Mouse (Mus musculus): ENCODE results near the gene Bpi.
A peak's percentile ranks its signal among the peaks of the same experiment; 100 is the strongest.

Bpi gene

DNA sequence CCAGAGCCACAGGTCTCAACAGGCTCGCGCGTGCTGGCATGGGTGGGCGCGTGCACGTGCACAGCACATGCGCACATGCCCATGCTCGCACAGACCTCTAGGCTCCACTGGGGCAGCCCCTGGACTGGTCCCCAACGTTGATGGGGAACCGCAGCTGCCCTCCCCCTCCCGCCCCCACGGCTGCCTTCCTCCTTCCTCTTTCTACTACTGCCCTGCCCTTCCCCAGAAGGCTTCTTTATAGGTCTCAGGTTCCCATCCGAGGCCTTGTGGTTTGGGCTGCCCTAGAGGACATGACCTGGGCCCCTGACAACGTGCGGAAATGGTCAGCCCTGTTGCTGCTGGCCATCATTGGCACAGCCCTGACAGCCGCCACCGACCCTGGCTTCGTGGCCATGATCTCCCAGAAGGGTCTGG, at the start of gene Bpi:
TSS of gene Bpi (plus strand) at position 90 of the 414 bp plus-strand sequence.
- DNase-seq (ENCODE audit: inconsistent ontology term) = no peak

DNA sequence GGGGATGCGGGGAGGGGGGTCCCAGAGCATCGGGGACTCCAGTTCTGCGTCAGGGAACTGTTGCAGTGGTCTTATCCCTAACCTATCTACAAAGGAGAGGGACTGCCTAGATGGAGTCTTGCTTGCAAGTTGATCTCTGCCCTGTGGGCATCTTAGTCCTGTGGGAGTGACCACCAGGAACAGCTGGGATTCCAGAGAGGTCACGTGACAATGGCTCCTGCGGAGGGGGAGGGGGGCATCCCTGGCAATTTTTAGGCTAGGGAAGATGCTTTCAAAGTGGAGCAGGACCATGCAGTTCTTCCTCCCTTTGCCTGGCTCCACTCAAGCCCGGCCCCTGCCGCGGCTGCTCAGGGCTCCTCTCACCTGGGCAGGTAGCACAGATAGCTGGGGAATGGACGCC, 48.1 kb upstream of the Bpi start:
- DNase-seq (ENCODE audit: inconsistent ontology term) = no peak

DNA sequence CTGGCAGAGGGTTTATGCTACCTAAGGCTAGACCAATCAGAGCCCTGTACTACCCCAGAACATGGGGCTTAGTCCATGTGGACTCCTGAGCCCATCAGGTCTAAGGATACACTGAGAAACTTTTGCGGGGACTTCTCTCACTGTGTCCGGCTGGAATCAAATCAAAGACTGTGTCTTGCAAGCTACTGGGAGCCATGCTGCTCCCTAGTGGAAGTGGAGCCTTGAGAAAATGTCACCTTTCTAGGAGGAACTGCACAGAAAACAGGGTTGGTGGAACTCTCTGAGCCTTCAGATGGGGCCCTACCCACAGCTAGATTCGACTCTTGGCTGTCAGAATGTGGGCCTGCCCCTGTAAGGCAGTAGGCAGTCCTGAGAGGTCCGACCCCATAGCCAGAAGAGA, 47.4 kb upstream of the Bpi start:
- DNase-seq (ENCODE audit: inconsistent ontology term) = no peak

DNA sequence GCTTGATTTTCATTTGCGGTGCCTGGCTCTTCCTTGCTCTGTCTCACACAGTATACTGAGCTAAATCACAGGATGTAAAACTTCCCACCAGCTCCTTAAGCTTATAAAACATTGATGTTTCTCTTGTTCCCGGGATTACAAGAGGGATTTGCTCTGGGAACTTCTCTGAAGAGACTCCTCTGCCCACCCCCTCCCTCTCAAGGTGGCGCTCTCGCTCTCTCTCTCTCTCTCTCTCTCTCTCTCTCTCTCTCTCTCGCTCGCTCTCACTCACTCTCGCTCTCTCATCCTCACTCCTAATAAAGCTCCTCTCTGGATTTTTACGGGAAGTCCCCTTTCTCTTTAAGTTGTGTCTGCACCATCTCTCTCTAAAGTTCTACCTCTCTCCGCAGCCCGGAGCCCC, 46.9 kb upstream of the Bpi start:
- peak; percentile 42 for DNase-seq (ENCODE audit: inconsistent ontology term)

DNA sequence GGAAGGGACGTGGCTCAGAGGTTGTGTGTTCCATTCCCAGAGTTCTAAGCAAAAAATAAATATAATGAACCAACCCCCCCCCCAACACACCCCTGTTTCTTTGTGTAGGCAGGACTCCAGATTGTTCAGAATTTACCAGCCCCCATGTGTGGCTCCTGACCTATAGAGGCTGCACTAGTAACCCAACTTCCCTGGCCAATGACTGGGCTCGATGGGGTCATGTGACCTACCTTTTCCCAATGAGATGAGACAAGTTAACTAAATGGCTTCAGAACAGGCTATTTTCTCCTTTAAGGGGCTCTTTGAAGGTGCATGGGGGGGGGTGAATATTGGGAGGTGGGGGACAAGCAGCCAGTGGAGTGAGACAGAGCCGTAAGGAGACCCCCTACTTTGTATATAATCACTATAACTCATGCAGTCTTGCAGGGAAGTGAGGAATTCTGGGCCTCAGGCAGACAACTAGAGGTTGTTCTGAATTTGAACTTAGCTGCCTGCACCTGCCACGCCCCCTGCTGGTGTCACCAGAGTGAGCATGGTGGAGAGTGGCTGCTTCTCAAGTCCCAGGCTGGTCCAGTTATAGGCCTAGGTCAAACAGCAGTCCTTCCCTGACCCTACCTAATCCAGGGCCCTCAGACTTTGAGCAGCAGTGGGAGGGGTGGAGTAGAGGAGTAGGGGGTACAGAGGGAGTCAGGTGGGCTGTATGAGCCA, 46.0 kb upstream of the Bpi start:
- DNase-seq (ENCODE audit: inconsistent ontology term) = no peak

DNA sequence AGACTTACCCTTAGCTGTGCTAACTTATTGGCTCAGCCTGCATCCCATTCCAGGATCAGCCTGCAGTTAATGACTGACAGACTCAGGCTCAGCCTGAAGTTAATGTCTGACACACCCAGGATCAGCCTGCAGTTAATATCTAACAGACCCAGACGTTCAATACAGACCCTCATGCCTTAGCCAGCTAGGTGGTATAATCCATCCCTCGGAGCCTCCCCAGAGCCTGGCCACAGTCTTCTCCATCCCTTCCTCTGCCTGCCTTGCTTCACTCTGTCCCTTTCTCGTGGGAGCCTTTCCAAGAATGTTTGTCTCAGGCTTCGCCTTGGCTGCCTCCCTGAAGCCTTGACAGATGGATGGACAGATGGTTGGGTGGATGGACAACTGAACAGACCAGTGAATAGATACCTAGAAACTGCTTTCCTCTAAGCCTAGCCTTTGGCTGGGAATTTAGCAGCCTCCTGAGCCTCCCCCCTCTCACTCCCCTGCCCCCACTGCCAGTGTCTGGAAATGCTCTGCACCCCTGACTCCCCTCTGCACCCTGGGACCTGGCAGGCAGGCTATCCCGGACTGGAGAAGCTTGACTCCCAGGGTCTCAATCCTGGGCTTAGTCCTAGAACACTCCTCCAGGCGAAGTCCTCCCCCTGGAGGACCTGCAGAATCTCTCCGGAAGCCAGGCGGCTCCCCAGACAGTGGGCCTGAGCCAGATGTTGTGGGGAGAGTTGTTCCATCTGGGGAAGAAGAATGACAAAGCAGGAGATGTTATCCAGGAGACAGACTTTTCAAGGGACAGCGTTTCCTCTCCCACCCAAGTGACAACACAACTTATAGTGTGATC, 42.4 kb upstream of the Bpi start:
- no peak for DNase-seq (ENCODE audit: inconsistent ontology term)

DNA sequence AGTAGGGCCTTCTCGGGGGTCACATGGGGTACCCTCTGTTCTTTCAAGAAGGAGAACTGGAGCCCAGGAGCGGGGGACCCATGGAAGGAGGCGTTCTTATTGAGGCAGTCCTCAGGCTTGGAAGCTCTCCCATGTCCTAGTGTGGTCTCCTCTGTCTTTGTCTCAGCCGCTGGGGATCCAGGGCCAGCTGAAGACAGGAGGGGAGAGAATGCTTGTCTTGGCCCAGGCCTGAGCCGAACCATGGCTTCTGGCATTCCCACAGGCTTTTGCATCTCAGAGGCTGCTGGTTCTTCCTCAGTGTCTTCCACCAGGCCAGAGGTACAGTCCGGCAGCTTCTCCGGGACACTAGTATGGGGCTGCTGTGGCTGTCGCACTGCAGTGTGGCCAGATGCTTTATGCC, 41.4 kb upstream of the Bpi start:
- no peak for DNase-seq (ENCODE audit: inconsistent ontology term)

DNA sequence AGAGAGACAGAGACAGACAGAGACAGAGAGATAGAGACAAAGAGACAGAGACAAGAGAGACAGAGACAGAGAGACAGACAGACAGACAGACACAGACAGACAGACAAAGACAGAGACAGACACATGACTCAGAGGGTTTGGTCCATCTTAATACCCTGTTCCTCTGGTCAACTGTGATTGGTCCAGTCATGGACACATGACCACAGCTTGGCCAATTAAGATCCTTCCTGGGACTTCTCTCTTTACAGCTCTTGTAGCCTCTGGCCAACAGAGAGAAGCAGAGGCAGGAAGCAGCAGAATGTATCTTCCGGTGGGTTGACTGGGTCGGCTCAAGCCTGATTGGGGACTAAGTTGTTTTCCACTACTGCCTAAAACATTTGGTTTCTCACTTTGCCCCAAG, 38.3 kb upstream of the Bpi start:
- DNase-seq (ENCODE audit: inconsistent ontology term) = no peak

DNA sequence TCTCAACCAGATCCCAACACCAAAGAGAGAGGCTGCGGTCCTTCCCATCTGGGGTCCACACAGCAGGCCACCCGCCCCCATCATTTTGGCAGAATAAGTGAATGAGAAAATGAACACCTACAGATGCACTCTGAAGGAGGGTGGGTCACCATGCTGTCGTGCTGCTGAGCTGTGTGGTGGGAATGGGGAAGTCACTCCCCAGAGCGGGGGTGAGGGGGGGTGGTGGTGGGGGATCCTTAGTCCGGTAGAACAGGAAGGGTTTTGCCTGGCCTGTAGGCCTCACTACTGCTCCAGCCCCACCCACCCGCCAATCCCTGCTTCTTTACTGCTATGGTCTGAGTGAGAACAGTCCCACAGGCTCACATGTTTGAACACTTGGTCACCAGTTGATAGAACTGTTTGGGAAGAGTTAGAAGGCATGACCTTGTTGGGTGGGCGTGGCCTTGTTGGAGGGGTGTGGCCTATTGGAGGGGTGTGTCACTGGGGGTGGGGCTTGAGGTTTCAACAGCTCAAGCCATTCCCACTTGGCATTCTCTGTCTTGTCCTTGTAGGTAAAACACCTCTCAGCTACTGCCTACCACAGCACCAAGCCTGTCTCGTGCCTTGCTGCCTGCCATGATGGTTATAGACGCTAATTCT, 36.3 kb upstream of the Bpi start:
- DNase-seq (ENCODE audit: inconsistent ontology term) = no peak

DNA sequence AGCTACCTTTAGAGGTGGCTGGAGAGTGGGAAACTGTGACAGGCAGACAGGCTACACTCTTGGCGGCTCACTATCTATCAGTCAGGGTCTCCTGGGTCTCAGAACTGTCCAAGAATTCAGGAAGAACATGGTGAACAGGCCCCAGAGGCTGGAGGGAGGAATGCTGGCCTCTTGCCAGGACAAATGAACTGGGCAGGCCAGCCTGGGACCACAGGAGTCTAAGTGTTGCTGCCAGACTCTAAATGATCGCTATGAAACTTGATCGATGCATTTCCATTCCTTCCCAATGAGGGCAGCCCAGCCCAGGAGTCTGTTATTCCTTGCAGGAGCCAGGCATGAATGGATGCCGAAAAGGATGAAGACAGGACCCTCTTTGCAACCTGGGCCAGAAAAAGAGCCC, 35.2 kb upstream of the Bpi start:
- DNase-seq (ENCODE audit: inconsistent ontology term) = peak; percentile 41

DNA sequence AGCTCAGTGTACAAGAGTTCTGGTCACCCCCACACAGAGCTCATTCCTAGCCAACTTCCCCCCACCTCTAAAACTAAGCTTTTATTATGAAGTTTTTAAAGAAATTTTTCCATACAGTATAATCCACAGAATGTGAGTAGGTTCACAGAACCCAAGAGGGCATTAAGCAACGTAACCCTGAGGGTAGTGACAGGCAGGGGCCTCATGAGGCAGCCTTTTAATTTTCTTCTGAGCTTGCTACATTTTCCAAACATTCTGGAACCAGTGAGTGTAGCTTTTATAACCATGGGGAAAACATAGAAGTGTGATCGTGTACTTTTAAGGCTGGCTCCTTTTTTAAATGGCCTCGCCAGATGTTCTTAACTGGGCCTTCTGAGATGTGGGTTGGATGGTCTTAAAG, 34.4 kb upstream of the Bpi start:
- no peak for DNase-seq (ENCODE audit: inconsistent ontology term)

DNA sequence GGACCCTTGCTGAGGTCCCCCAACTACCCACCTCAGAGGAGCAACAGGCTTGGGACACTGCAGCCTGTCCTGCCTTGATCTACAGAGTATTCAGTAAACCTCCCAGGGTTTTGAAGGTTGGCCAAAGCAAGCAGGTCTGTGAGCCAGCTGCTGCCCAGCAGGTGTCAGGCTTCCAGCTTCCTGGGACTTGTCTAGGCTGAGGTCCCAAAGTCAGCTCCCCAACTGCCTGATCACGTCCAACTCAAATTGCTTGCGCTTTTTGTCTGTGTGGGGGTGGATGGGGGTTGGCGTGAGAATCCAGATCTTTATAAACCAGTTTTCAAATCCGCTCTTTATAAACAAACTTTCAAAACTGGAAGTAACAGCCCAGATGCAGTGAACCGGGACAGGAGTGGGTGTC, 32.6 kb upstream of the Bpi start:
- peak; percentile 27 for DNase-seq (ENCODE audit: inconsistent ontology term)

DNA sequence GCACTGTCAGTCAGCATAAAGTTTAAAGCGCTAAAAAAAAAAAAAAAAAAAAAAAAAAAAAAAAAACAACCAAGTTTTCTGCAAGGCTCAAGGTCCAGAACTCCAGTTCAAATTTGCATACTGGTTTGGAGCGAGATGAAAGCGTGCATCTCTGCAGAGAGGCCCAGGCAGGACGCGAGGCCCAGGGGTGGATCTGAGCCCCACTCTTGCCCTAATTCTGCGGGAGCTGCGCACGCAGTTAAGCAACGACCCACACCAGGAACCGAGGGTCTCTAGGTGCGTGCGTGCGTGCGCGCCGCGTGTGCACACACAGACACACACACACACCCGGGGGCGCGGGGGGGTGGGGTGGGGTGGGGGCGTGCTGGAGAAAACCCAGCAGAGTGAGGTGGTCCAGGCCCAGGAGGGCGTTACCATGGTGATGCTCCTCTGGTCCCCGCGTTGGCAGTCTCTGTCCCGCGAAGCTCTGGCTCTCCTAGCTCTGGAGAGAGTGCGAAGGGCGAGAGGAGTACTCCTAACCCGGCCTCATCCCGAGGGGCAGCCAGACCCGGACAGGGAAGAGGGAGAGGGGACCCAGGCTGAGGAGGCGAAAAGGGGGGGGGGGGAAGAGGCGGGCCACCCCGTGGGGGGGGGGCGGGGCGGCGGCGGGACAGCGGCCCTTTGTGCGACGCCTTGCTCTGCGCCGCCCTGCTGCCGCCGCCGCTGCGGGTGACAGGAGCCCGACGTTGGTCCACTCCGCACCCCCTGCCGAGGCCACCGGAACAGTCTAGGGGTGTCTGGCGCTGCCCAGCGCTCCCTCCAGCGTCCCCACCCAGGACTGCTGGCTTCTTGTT, 29.0 kb upstream of the Bpi start, which contains the start of gene D630003M21Rik:
TSS of gene D630003M21Rik (minus strand) at position 553 of the 833 bp plus-strand sequence.
- DNase-seq (ENCODE audit: inconsistent ontology term) = peak; percentile 36

DNA sequence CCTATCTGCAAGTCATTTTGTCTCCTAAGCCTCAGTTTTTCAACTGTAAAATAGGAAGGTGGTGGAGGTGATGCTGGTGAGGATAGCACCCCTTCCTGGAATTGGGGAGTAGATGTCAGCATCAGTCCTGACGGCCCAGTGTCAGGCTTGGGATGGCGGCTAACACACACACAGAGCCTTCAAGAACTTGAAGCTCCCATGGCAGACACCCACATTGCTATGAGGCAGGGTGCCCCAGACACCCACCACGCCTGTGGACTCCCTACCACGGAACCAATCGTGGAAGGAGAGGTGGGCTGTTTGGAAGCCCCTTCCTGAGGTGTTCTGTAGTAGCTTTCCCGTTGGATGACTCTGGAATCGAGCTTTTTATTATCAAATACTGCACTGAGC, 28.4 kb upstream of the Bpi start:
- DNase-seq (ENCODE audit: inconsistent ontology term) = no peak

DNA sequence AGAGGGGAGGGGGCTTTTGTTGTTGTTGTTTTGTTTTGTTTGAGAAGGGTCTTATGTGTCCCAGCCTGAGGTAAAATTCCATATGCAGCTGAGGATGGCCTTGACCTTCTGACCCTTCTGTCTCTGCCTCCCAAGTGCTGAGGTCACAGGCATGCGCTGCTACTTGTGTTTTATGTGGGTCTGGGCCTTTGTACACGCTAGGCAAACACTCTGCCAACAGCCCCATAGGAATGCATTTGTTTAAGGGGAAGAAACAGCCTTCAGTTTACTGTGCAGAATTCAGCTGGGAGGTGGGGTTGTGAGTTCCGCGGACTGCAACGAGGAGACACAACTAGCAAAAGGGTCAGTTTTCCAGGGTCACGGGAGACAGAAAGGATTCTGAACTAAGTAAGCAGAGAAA, 27.3 kb upstream of the Bpi start:
- DNase-seq (ENCODE audit: inconsistent ontology term) = no peak

DNA sequence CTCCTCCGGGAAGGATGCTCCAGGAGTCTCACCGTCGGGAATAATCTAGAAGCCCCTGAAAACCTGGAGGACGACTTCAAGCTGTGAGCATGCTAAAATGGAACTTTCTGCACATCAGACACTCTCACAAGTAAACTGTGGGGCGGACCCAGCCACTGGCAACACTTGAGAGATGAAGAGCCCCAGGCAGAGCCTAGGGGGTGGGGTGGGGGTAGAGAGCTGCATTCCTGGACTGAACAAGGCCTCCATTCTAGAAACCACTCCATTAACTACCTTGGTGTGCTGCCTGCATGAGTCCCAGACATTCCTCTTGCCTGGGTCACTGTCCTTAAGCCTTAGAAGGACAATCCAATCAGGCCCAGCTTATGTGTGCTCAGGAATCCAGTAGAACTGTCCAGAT, 26.8 kb upstream of the Bpi start:
- DNase-seq (ENCODE audit: inconsistent ontology term) = peak; percentile 82

DNA sequence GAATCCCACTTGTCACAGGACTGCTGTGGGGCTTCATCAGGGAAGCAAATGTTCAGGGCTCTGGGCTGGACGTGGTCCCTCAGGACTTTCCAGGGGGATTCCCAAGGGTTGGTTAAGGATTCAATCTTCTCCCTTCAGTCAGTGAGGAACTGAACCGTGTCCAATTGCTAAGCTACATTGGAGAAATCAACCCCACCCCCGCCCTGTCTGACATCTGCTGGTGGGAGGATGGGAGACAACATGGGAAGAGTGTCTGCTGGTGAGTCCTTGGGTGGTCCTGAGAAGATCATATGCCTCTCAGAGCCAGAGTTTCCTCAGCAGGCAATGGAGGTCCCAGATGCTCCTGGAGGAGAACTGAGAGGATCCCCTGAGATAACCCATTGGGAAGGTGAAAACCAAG, 25.5 kb upstream of the Bpi start:
- DNase-seq (ENCODE audit: inconsistent ontology term) = no peak

DNA sequence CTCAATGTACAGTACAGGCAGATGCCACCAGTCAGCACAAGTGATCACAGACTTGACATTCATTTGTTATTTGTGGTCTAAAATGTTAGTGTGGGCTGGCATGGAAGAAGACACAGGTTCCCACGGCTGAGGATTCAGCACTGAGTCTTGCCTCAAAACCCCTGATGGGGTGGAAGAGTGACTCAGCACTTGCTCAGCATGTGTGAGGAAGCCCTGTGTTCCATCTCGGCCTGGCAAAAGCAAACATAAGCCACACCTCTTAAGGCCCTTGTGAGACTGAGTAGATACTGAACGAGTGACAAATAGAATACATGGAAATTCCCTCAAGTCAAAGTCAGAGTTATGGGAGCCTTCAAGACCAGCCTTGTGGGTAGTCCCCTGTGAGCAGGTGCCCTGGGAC, 24.8 kb upstream of the Bpi start:
- no peak for DNase-seq (ENCODE audit: inconsistent ontology term)

DNA sequence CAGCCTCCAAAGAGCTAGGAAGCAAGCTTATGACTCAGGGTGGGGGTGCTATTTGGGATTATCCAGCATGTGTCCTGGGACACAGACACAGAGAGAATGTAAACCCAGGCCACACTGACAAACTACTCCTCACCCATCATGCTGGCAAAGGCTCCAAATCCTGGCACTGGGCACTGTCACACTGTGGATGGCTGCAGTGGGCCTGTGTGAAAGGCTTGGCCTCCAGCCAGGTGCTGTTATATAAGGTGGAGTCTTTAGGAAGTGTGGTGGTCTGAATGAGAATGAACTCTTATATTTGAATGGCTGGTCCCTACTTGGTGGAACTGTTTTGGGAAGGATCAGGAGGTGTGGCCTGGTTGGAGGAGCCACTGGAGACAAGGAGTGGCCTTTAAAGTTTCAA, 21.2 kb upstream of the Bpi start:
- DNase-seq (ENCODE audit: inconsistent ontology term) = no peak

DNA sequence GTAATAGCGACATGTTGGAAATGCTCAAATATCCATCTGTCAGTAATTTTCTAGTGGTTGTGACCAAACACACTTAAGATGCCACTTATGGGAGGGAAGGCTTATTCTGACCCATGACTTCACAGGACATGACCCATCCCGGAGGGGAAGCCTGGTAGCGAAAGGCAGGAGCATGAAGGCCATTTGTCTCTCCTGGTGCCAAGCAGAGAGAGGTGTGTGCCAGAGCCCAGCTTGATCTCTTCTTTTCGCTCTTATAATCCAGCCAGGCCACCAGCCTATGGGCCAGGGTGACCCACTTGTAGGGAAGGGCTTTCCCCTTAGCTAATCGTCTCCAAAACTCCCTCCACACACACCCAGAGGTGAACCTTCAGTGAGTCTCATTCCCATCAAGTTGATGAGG, 19.8 kb upstream of the Bpi start:
- no peak for DNase-seq (ENCODE audit: inconsistent ontology term)

DNA sequence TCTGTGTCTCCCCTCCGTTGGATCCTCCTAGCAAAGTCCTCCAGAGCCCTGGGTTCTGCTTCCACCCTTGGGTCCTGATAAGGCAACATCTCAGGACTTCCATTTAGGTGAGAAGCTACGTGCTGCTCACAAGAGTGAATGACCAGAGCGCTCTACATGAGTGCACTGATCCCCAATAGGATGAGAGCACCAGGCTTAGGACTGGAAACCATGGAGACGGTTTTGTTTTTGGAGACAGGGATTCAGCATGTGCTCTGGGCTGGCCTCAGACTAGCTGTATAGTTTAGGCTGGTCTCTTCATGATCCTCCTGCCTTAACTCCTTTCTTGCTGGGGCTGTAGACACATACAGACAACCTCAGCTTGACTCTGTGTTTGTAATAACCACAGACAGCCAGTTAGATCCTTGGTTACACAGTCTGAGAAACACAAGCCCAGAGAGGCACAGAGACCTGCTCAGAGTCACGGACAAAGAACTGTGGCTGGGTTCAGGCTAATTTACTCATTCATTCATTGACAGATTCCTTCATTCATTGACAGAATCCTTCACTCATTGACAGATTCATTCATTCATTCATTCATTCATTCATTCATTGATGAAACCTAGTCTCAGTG, 16.7 kb upstream of the Bpi start:
- DNase-seq (ENCODE audit: inconsistent ontology term) = no peak
